Mouse (Mus musculus): Measurements from ENCODE around the gene Kpna7.

DNA sequence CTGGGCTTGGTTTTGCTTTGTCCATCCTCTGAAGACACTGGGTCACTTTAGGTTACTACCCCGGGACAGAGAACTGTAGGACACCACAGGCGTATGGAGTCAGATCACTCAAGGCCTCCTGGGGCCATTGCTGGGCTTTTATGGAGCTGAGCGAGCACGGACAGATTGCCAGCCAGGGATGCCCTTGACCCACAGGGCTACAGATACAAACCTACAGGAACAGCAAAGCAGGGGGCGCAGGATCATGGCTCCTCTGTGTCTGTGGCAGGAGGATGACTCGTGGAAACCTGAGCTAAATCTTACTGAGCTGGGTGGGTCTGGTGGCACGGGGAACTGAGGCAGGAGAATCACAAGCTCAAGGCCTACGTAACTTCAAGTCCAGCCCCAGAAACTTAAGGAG is 28.7 kb upstream of the Kpna7 start:
- TF ChIP-seq POLR2A (IDR thresholded peaks at IDR 0.05; ENCODE audit: insufficient read depth, low read length) (no peak), CTCF (IDR thresholded peaks at IDR 0.05; ENCODE audit: low read depth, low read length) (no peak), EP300 (IDR thresholded peaks at IDR 0.05; ENCODE audit: insufficient read depth, low read depth, low read length) (no peak)
